Mouse (Mus musculus) midbrain, embryonic 13.5 days (tissue): ENCODE measurements around the gene Ms4a12. TPM values are rescaled to one million over a fixed set of nuclear protein-coding genes. Genes with fewer than 3 reads are reported as not detected.

Experiments
- ATAC-seq: fragments of 200-750 bp; cut with Nextera tagmentation; 2 replicates; pipeline ENCODE4 v1.8.0; 2017; ENCODE audit warnings: mild to moderate bottlenecking, moderate TSS enrichment, moderate library complexity
- H3K27ac ChIP-seq: fragments of 300-500 bp; sonication (generic); 2 replicates; pipeline ENCODE4 v1.5.1; 2015; ENCODE audit warnings: inconsistent platforms, mild to moderate bottlenecking, moderate library complexity
- H3K27me3 ChIP-seq: fragments of 300-500 bp; sonication (generic); 2 replicates; pipeline ENCODE4 v1.6.1; 2015; ENCODE audit warnings: mild to moderate bottlenecking, inconsistent platforms
- H3K36me3 ChIP-seq: fragments of 300-500 bp; sonication (generic); 2 replicates; pipeline ENCODE4 v1.6.1; 2015; ENCODE audit warnings: mild to moderate bottlenecking, inconsistent platforms
- H3K4me1 ChIP-seq: fragments of 300-500 bp; sonication (generic); replicated peaks from 2 replicates; pipeline ENCODE4 v1.6.1; 2015; ENCODE audit warnings: inconsistent platforms
- H3K4me2 ChIP-seq: fragments of 300-500 bp; sonication (generic); replicated peaks from 2 replicates; pipeline ENCODE4 v1.6.1; 2015; ENCODE audit warnings: moderate library complexity, mild to moderate bottlenecking, inconsistent platforms
- H3K4me3 ChIP-seq: fragments of 300-500 bp; sonication (generic); replicated peaks from 2 replicates; pipeline ENCODE4 v1.5.1; 2015; ENCODE audit warnings: mild to moderate bottlenecking, inconsistent platforms
- H3K9ac ChIP-seq: fragments of 300-500 bp; sonication (generic); replicated peaks from 2 replicates; pipeline ENCODE4 v1.6.1; 2015; ENCODE audit warnings: mild to moderate bottlenecking, inconsistent platforms
- H3K9me3 ChIP-seq: fragments of 300-500 bp; sonication (generic); 2 replicates; pipeline ENCODE4 v1.6.1; 2016; ENCODE audit warnings: mild to moderate bottlenecking, inconsistent platforms
- WGBS: fragments of 180-500 bp; shearing (Covaris S2); methylation state at CpG from one replicate; pipeline ENCODE4 v1.1.7; 2015; 5-methylcytosine and 5-hydroxymethylcytosine counted together
- polyA plus RNA-seq: library from polyadenylated mRNA; unstranded; fragments of >200 nt; fragmentation: Nextera tagmentation; extraction: Ambion mirVana; gene quantifications from 2 replicates; pipeline ENCODE4 v1.2.1, GENCODE M21; 2015

Gene Ms4a12
- polyA plus RNA-seq, 1 experiment from 2014 or later, result not detected

DNA sequence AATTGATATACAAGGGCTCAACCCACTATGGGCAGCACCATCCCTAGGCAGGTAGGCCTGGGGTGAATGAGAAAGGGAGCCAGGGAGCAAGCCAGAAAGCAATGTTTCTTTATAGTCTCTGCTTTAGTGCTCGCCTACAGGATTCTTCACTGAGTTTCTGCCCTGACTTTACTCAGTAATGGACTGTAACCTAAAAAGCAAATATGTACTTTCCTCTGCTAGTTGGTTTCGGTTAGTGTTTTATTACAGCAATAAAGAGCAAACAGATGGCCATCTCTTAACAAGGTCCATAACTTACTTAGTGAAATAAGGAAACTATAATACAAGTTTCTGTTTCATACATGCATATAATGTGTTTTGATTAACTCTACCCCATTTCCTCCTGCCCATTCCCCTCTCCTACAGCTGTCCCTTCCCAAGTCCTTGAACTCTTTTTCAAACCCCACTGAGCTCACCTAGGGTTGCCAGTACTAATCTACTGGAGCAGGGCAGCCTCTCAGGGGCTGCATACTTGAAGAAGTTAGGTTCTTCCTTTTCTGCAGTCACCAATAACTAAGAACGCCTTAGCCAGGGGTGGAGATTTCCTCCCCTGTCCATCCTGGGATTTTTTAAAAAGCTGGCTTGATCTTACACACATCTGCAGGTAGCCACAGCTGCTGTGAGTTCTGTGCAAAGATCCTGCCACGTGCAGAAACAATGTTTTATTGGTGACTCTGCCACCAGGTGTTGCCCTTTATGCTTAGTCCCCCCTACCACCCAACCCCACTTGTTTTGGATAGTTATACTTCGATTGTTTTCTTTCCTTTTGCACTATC is 2.9 kb upstream of the Ms4a12 start:
- no peak overlapping the region for H3K4me2 ChIP-seq
- WGBS, result 71% methylated on average over 5 of the region's 5 CpGs
- no peaks in the 10 kb centered on the region for H3K4me1 ChIP-seq
- no peaks in the 10 kb centered on the region for H3K9me3 ChIP-seq
- no peak for ATAC-seq
- H3K36me3 ChIP-seq, result no peaks in the 10 kb centered on the region
- no peak overlapping the region for H3K27ac ChIP-seq
- H3K4me3 ChIP-seq, result no peak overlapping the region
- H3K9ac ChIP-seq, result no peak overlapping the region
- no peaks in the 10 kb centered on the region for H3K27me3 ChIP-seq

GRCm38 (mm10) chr19:11234244-11234643 is 2.0 kb upstream of the Ms4a12 start:
- Histone ChIP-seq H3K9me3 (no peaks in the 10 kb centered on the region), H3K9ac (no peak overlapping the region), H3K36me3 (no peaks in the 10 kb centered on the region), H3K4me2 (no peak overlapping the region), H3K4me1 (no peaks in the 10 kb centered on the region), H3K27me3 (no peaks in the 10 kb centered on the region), H3K4me3 (no peak overlapping the region), H3K27ac (no peak overlapping the region)
- no peak for ATAC-seq
- WGBS, result 83% methylated on average over 5 of the region's 5 CpGs

DNA sequence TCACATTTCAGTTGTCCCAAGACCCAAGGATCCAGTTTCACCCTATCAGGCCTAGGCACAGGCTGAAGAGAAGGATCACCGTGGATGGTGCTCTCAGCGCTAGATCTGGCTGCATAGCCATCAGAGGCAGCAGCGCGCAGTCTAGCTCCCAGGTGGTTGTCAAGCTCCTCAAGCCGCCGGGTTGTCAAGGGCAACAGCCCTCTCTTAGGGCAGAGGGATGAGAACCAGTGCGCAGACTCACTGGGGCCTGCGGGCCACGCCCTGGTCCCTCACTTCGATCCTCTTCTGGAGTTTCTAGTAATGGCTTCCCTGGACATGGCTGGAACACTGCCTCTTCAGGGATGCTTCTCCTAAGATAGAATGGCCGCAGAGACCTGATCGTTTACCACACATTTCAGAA is 35.7 kb downstream of the Ms4a12 start, which contains the start of gene Ms4a13:
TSS of gene Ms4a13 (minus strand) at position 192 of the 400 bp plus-strand sequence.
- Histone ChIP-seq H3K9me3 (no peaks in the 10 kb centered on the region), H3K36me3 (no peaks in the 10 kb centered on the region), H3K27me3 (no peaks in the 10 kb centered on the region), H3K4me1 (no peaks in the 10 kb centered on the region), H3K4me2 (no peak within 1 kb of the TSS), H3K4me3 (no peak within 1 kb of the TSS), H3K9ac (no peak within 1 kb of the TSS), H3K27ac (no peak within 1 kb of the TSS)
- WGBS, result 62% methylated on average over 12 of the region's 12 CpGs
- no peak for ATAC-seq

GRCm38 (mm10) chr19:11192552-11192951 is 39.7 kb downstream of the Ms4a12 start:
- H3K9me3 ChIP-seq, result no peaks in the 10 kb centered on the region
- no peak overlapping the region for H3K9ac ChIP-seq
- no peaks in the 10 kb centered on the region for H3K36me3 ChIP-seq
- ATAC-seq, result no peak
- H3K27ac ChIP-seq, result no peak overlapping the region
- WGBS, result 56% methylated on average over 1 of the region's 1 CpGs
- H3K27me3 ChIP-seq, result no peaks in the 10 kb centered on the region
- H3K4me2 ChIP-seq, result no peak overlapping the region
- no peak overlapping the region for H3K4me3 ChIP-seq
- no peaks in the 10 kb centered on the region for H3K4me1 ChIP-seq

DNA sequence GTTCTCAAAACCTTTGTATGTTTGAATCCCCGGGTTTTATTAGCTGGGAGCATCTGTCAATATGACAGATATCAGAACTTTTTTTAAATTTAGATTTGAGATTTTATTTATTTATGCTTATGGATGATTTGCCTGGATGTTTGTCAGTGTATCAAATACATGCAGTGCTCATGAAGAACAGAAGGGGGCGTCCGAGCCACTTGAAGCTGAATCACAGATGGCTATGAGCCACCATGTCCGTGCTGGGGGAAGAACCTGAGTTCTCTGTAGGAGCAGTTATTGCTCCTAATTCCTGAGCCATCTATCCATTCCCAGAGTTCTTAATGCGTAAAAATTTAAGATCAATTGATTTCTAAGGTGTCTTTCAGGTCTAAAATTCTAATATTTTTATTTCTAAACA is 48.1 kb downstream of the Ms4a12 start:
- Histone ChIP-seq H3K4me1 (no peaks in the 10 kb centered on the region), H3K9me3 (no peaks in the 10 kb centered on the region), H3K4me3 (no peak overlapping the region), H3K36me3 (no peaks in the 10 kb centered on the region), H3K27ac (no peak overlapping the region), H3K9ac (no peak overlapping the region), H3K4me2 (no peak overlapping the region), H3K27me3 (no peaks in the 10 kb centered on the region)
- whole genome bisulfite sequencing, result 20% methylated on average over 5 of the region's 5 CpGs
- ATAC-seq, result no peak

DNA sequence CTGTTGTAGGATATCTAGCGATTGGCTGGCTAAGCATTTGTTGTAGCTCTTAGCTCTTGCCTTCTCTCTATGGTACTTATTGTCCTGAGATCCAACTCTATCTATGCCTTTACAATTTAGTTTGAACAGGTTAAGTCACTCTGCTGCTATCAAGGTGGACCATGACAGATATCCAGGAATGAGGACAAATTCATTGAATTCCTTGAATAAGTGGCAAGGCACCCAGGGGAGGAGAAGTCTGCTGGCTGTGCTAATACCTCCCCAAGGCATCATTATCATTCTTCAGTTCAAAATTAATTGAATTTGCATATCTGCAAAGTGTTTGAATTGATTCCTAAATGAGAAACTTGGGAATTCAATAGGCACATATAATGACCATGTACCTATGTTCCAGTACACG is 54.8 kb downstream of the Ms4a12 start:
- WGBS, result 52% methylated on average over 2 of the region's 2 CpGs
- no peak for ATAC-seq
- no peak overlapping the region for H3K27ac ChIP-seq

GRCm38 (mm10) chr19:11165172-11165571 is 67.1 kb downstream of the Ms4a12 start, which contains the start of gene 1700025F22Rik:
1700025F22Rik (minus strand) TSS chr19:11165320.
- no peak for ATAC-seq
- no peak within 1 kb of the TSS for H3K4me2 ChIP-seq
- no peak within 1 kb of the TSS for H3K4me3 ChIP-seq
- H3K27me3 ChIP-seq, result no peaks in the 10 kb centered on the region
- WGBS, result 34% methylated on average over 10 of the region's 10 CpGs
- no peaks in the 10 kb centered on the region for H3K9me3 ChIP-seq
- H3K4me1 ChIP-seq, result no peaks in the 10 kb centered on the region
- H3K9ac ChIP-seq, result no peak within 1 kb of the TSS
- no peaks in the 10 kb centered on the region for H3K36me3 ChIP-seq
- no peak within 1 kb of the TSS for H3K27ac ChIP-seq

More for the DNA sequence above, 54.8 kb downstream of the Ms4a12 start:
- H3K4me1 ChIP-seq, result no peaks in the 10 kb centered on the region
- H3K9me3 ChIP-seq, result no peaks in the 10 kb centered on the region
- H3K4me3 ChIP-seq, result no peak overlapping the region
- H3K36me3 ChIP-seq, result no peaks in the 10 kb centered on the region
- no peak overlapping the region for H3K4me2 ChIP-seq
- H3K27me3 ChIP-seq, result no peaks in the 10 kb centered on the region
- H3K9ac ChIP-seq, result no peak overlapping the region

Other genes with a start within 250 kb of the Ms4a12 start
- gene Ms4a15, start 239.2 kb downstream of the Ms4a12 start, polyA plus RNA-seq, result not detected in 2 replicates
- gene Ms4a18, start 214.4 kb downstream of the Ms4a12 start, polyA plus RNA-seq, result not detected in 2 replicates
- gene Ms4a8a, start 151.3 kb downstream of the Ms4a12 start, polyA plus RNA-seq, result not detected in 2 replicates
- not detected in 2 replicates for gene 1700017D01Rik, start 101.6 kb downstream of the Ms4a12 start, polyA plus RNA-seq
- gene 1700025F22Rik, start 67.1 kb downstream of the Ms4a12 start, polyA plus RNA-seq, result not detected in 2 replicates
- not detected in 2 replicates for gene Ms4a13, start 35.7 kb downstream of the Ms4a12 start, polyA plus RNA-seq
- not detected in 2 replicates for gene Ms4a1, start 33.8 kb upstream of the Ms4a12 start, polyA plus RNA-seq
- gene Ms4a5, start 51.4 kb upstream of the Ms4a12 start, polyA plus RNA-seq, result not detected in 2 replicates
- gene Ms4a14, start 82.0 kb upstream of the Ms4a12 start, polyA plus RNA-seq, result not detected in 2 replicates
- 2.6 and 3.6 TPM in 2 replicates for gene Ms4a7, start 103.7 kb upstream of the Ms4a12 start, polyA plus RNA-seq
- gene Ms4a4a, start 143.1 kb upstream of the Ms4a12 start, polyA plus RNA-seq, result 1.5 and 2.1 TPM in 2 replicates
- gene Ms4a4c, start 172.3 kb upstream of the Ms4a12 start, polyA plus RNA-seq, result not detected in 2 replicates
- not detected in 2 replicates for gene Ms4a4b, start 211.1 kb upstream of the Ms4a12 start, polyA plus RNA-seq
- 1.9 and 2.0 TPM in 2 replicates for gene Ms4a6c, start 236.9 kb upstream of the Ms4a12 start, polyA plus RNA-seq